Mouse (Mus musculus) lung, adult 2 months (tissue): Measurements from ENCODE around the gene Ryr3. TPM values are rescaled to one million over a fixed set of nuclear protein-coding genes. Genes with fewer than 3 reads are reported as not detected.

ENCODE experiments used
- DNase-seq: peaks from one replicate; pipeline ENCODE4 v3.0.0; 2022
- H3K4me1 ChIP-seq: fragments of 200-500 bp; 2 replicates; pipeline ENCODE4 v1.6.1; 2011; ENCODE audit warnings: low read length; ENCODE audit not compliant: control insufficient read depth, insufficient read depth
- H3K4me3 ChIP-seq: fragments of 200-500 bp; replicated peaks from 2 replicates; pipeline ENCODE3; 2011; ENCODE audit warnings: low read depth, mild to moderate bottlenecking, control low read depth, low read length; ENCODE audit errors: extremely low read depth
- CTCF ChIP-seq: fragments of 200-500 bp; IDR thresholded peaks from 2 replicates; pipeline ENCODE4 v1.5.1; 2011; ENCODE audit warnings: mild to moderate bottlenecking, low read length, control low read depth; ENCODE audit not compliant: insufficient read depth
- POLR2A ChIP-seq: fragments of 200-500 bp; IDR thresholded peaks from 2 replicates; pipeline ENCODE4 v1.6.1; 2011; ENCODE audit warnings: low read depth, mild to moderate bottlenecking, control low read depth, low read length, borderline replicate concordance; ENCODE audit errors: extremely low read depth
- WGBS: fragments of 180-500 bp; shearing (Covaris S2); methylation state at CpG from one replicate; pipeline ENCODE4 v1.1.7; 2018; 5-methylcytosine and 5-hydroxymethylcytosine counted together
- polyA plus RNA-seq: library from polyadenylated mRNA; depleted of rRNA; stranded (reverse); fragments of >200 nt; gene quantifications from 2 replicates; pipeline ENCODE4 v1.2.3, GENCODE M21; 2012

Ryr3 gene
- polyA plus RNA-seq, 1 experiment = 0.79 TPM

DNA sequence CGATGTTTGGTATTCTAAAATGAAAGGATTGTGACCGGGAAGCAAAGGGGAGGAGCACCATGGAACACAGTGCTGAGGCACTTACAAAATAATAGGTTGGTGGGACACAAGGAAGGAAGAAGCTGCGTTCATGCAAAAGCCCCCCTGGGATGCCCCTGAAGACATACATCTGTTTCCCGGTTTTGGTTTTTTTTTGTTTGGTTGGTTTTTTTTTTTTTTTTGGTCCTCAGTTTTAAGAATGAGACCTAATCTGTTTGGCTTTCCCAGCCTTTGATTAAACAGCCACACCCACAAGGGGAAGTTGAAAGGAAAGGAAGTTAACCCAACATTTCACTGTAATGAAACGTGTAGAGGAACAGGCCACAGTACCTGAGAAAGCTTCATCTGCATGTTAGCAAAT, 560.8 kb downstream of the Ryr3 start:
- no peak for TF ChIP-seq POLR2A
- 51% methylated on average over 5 of the region's 5 CpGs for WGBS

DNA sequence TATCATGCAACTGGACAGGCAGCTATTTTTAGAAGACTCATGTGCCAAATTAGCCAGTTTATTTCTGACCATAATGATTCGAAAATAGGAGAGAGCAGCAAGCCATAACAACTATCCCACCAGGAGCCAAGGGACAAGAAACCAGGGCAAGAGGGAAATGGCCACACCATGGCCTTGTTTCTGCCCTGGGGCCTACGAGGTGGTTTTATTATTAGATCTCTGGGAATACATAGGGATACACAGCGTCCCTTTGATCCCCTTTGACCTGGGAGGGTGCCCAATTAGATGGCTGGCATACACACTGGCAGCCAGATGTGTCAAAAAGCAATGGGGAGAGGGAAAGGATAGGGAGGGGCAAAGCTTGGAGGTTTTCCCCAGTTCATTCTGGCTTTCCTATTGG, 563.1 kb downstream of the Ryr3 start:
- 66% methylated on average over 3 of the region's 3 CpGs for WGBS
- no peak for DNase-seq
- H3K4me3 ChIP-seq = no peak overlapping the region
- H3K4me1 ChIP-seq = no peaks in the 10 kb centered on the region
- TF ChIP-seq CTCF = no peak
- TF ChIP-seq POLR2A = no peak

More for the DNA sequence above, 560.8 kb downstream of the Ryr3 start:
- DNase-seq = no peak
- Histone ChIP-seq H3K4me1 (no peaks in the 10 kb centered on the region), H3K4me3 (no peak overlapping the region)

DNA sequence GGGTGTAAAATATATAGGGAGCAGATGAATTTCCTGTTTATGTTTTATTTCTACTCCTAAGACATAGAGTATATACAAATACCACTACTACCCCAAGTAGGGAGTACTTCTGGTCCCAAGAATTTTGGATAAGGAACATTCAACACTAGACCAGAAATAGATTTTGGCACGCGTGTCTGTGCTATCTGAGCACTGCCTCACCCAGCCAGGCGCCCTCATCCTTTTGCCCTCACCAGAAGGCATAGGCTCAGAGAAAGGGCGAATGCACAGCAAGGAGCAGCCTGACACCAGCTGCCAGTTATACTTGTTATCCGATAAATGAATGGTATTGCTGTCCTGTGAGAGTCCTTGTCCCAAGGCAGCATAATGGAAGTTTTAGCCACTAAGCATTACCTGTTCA, 579.7 kb downstream of the Ryr3 start:
- no peak for DNase-seq
- no peak overlapping the region for H3K4me3 ChIP-seq
- no peaks in the 10 kb centered on the region for H3K4me1 ChIP-seq
- no peak for TF ChIP-seq CTCF
- TF ChIP-seq POLR2A = no peak
- WGBS = 83% methylated on average over 5 of the region's 5 CpGs

DNA sequence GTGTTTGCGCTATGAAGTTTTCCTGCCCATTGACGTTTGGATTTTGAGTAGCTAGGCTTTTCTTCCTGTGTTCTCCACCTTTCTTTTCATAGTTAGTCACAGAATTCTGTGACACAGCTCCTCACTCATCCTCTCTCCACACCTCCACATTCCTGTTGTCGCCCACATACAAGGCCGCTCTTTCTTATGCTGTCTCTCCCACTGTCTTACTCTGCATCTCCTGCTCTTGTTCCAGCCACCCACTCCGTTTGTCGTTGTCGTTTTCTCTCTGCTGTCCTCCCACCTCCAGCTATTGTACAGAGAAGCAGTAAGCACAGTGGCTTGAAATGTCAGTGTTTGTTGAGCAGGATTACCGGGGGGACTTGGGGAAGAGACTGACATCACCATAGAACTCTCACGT, 584.4 kb downstream of the Ryr3 start:
- Histone ChIP-seq H3K4me3 (no peak overlapping the region), H3K4me1 (no peaks in the 10 kb centered on the region)
- no peak for DNase-seq
- 87% methylated on average over 9 of the region's 9 CpGs for WGBS
- TF ChIP-seq CTCF (no peak), POLR2A (no peak)

DNA sequence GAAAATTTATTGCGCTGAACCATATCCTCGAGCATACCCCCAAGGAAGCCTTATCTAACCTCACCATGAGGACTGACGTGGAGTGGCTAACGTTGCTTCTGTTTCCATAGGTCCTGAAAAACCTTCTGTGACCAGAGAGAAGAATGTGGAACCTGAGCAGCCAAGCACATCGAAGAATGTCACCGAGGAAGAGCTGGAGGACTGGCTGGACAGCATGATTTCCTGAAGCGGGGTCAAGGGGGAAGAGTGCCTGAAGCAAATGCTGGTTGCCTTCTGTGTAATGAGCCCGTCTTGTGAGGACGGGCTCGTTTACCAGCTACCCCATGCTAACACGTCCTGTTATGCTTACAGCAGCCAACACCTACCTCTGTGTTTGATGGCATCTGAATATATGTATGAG, 586.2 kb downstream of the Ryr3 start:
- Histone ChIP-seq H3K4me1 (no peaks in the 10 kb centered on the region), H3K4me3 (no peak overlapping the region)
- no peak for DNase-seq
- no peak for TF ChIP-seq POLR2A
- TF ChIP-seq CTCF = no peak
- WGBS = 83% methylated on average over 11 of the region's 11 CpGs

DNA sequence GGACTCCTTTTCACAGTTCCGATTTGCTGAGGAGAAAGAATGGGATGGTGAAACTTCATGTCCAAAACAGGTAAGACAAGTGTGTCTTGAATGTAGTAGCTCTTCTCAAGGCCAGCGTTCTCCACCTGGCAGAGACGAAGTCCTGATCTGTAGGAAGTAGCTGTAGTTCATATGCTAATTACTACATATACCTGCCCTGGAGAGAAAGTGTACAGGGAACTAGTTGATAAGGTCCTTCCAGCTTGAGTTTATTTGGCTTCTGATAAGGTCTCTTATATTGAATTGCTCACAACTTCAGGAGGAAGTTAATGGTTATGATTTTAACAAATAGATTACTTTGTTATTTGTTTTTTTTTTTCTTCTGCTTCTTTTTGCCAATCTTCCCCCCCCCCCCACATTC, 591.7 kb downstream of the Ryr3 start:
- no peak overlapping the region for H3K4me3 ChIP-seq
- no peaks in the 10 kb centered on the region for H3K4me1 ChIP-seq
- 69% methylated on average over 3 of the region's 3 CpGs for WGBS
- TF ChIP-seq CTCF = no peak
- TF ChIP-seq POLR2A = no peak
- no peak for DNase-seq

DNA sequence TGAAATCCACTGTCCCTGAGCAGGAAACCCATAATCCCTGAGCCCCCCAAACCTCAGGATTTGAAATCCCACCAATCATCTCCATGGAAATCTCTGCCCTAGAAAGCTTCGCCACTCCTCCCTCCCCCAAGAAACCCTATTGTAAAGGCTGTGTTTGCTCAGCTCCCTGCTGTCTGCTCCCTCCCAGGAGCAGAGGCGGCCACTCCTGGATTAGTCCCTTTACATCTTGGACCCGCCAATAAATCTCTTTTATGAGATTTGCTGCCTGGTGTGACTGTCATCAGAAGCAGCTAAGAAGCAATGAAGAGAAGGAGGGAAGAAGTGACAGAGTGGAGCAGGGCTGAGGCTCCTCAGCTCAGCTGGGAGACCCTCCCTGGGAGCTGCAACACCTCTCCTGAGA, 599.7 kb downstream of the Ryr3 start:
- TF ChIP-seq POLR2A (no peak), CTCF (no peak)
- WGBS = 47% methylated on average over 3 of the region's 3 CpGs

DNA sequence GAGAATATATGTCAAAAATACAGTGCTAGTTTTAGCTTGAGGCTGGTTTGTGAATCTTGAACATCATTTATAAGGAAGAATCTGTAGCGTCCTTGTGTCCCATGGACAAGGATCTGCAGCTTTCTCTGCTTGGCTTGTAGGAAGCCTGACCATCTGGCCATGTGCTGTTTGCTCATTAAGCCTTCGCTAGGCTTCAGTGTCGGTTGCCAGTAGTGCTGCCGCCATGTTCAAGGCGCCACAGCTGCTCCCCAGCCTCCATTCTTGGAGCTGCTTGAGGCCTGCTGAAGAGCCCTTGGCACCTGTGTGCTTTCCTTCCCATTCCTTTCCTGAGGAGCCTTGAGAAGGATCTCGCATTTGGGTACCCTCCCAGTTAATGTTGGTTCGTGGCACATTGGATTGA, 602.5 kb downstream of the Ryr3 start:
- WGBS = 83% methylated on average over 7 of the region's 7 CpGs
- Histone ChIP-seq H3K4me3 (no peak overlapping the region), H3K4me1 (no peaks in the 10 kb centered on the region)
- TF ChIP-seq POLR2A = no peak
- TF ChIP-seq CTCF = no peak
- no peak for DNase-seq

More for the DNA sequence above, 599.7 kb downstream of the Ryr3 start:
- no peaks in the 10 kb centered on the region for H3K4me1 ChIP-seq
- no peak for DNase-seq
- H3K4me3 ChIP-seq = no peak overlapping the region

DNA sequence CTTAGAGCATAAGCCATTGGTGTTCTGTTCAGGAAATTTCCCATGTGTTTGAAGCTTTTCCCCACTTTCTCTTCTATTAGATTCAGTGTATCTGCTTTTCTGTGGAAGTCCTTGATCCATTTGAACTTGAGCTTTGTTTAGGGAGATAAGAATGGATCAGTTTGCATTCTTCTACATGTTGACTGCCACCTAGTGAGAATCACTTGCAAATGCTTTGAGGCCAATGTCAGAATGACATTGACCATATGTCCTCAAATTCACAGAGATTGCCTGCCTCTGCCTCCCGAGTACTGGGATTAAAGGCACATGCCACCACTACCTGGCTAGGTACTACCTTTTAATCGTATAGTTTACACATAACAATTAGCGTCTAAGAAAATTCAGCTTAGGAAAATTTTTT, 604.3 kb downstream of the Ryr3 start:
- 79% methylated on average over 3 of the region's 3 CpGs for WGBS

DNA sequence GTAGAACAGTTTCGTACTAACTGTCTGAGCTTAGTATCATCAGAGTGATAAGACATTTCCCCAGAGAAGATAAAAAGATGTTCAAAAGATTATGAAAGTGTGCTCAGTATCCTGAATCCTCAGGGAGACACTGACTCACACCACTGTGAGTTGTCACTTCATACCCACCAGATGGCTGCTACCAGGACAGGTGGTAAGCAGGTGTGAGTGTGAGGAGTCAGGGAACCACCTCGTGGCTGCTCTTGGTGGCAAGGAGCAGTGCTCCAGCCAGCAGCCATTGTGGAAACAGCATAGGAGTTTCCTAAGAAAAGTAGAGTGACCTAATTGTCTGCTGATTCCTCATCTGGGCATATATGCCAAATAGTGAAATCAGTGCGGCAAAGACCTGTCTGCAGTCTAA, 610.4 kb downstream of the Ryr3 start:
- WGBS = 79% methylated on average over 3 of the region's 3 CpGs

More for the DNA sequence above, 604.3 kb downstream of the Ryr3 start:
- TF ChIP-seq CTCF (0 out of 2 replicates have a peak, but pooled peaks have one; percentile 2), POLR2A (no peak)
- no peak for DNase-seq
- Histone ChIP-seq H3K4me1 (no peaks in the 10 kb centered on the region), H3K4me3 (no peak overlapping the region)

More for the DNA sequence above, 610.4 kb downstream of the Ryr3 start:
- H3K4me3 ChIP-seq = no peak overlapping the region
- no peak for DNase-seq
- no peaks in the 10 kb centered on the region for H3K4me1 ChIP-seq
- TF ChIP-seq CTCF = no peak
- no peak for TF ChIP-seq POLR2A
